In the genomic region with DNA sequence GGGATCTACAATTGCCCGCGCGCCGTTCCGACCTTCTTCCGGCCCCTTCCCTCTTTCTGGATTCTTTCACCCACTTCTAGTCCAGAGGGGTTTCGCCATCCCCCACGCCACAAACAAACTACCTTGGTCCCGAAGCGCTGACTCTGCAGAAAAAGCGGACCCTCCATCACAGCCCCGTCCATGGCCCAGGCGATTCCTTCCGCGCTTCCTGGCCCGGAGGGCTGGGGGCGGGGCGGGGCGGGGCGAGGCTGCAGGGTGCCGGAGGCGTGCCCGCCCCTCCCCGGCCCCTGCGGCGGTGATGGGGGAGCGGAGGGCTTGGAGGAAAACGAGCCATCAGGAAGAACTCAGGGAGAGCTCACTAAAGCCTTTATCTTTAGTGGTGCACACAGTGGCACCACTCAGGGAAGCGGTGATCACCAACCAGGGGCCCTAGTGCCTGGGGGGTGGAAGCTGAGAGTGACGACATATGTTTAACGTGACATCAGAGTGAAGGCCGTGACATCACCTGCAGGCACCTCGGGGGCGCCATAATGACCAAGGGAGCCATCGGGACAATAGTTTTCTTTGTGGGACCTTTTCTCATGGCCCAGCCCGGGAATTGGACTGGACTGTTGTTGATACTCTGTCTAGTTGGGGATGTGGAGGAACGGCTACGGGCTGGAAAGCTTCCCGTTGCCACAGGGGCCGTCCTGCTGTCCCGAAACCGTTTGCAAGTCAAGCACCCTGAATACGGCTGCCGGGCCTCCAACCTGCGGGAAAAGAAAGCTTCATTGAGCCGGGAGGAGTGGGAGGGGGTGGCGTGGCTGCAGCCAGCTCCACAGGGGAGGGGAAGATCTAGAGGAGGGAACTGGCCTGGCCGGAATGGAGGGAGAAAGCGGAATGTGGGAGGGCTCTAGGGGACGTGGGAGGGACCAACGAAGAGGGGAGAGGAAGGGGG, we compare ENCODE assay signal across 8 mouse cellular contexts. TPM values are rescaled to one million over a fixed set of nuclear protein-coding genes. Genes with fewer than 3 reads are reported as not detected.
DNase-seq lines count a peak whose midpoint lies in the region; ATAC-seq and TF ChIP-seq lines count a peak whose summit lies in the region.

A gene (minus strand): TSS at position 223 of the 937 bp plus-strand sequence.
A gene (plus strand): TSS at position 925 of the 937 bp plus-strand sequence.

- ATAC-seq in forebrain, embryonic 16.5 days, result peak; percentile 75
- peak; percentile 82 for ATAC-seq in limb, embryonic 13.5 days (ENCODE audit: low FRiP score, low read depth)
- ATAC-seq in midbrain, embryonic 13.5 days, result peak; percentile 74

- DNase-seq in ES-E14 (ENCODE audit: low read depth, low spot score), result peak; percentile 73
- peak; percentile 74 to 86 for DNase-seq in adrenal gland, postnatal 36 days
- DNase-seq in hindbrain, embryonic 10.5 days (ENCODE audit: low spot score), result peak; percentile 79
- DNase-seq in spleen, postnatal 4 days (ENCODE audit: low spot score in 2 of 2), result peak; percentile 74 to 87
- no peak for DNase-seq in cerebellum, postnatal 14 days

- peak within 1 kb of the TSS; percentile 58 for H3K9ac ChIP-seq in ES-E14 (ENCODE audit: insufficient read depth, low read depth, low read length, poor library complexity, severe bottlenecking)
- H3K9ac ChIP-seq in forebrain, embryonic 16.5 days (replicated peaks; ENCODE audit: low read depth, low read length), result peak within 1 kb of the TSS; percentile 27
- peak within 1 kb of the TSS; percentile 73 for H3K9ac ChIP-seq in limb, embryonic 13.5 days
- H3K9ac ChIP-seq in midbrain, embryonic 13.5 days (replicated peaks), result peak within 1 kb of the TSS; percentile 54

- peaks cover 0 to 14% of the 10 kb centered on the region in 2 experiments; a peak in 2 of 4 replicates for H3K4me1 ChIP-seq in ES-E14 (ENCODE audit: control insufficient read depth in 2 of 2, insufficient read depth in 2 of 2, low read length in 2 of 2, poor library complexity in 1 of 2)
- H3K4me1 ChIP-seq in forebrain, embryonic 16.5 days (replicated peaks; ENCODE audit: control insufficient read depth, insufficient read depth, low read length), result peaks cover 25% of the 10 kb centered on the region
- peaks cover 55% of the 10 kb centered on the region for H3K4me1 ChIP-seq in hindbrain, embryonic 10.5 days (replicated peaks)
- peaks cover 56% of the 10 kb centered on the region for H3K4me1 ChIP-seq in limb, embryonic 13.5 days
- peaks cover 37% of the 10 kb centered on the region for H3K4me1 ChIP-seq in midbrain, embryonic 13.5 days (replicated peaks)

- H3K4me3 ChIP-seq in ES-E14 (ENCODE audit: insufficient read depth in 1 of 2, low read depth in 1 of 2, low read length in 2 of 2, poor library complexity in 1 of 2, severe bottlenecking in 1 of 2), result peak within 1 kb of the TSS; percentile 69 to 83
- peak within 1 kb of the TSS; percentile 45 for H3K4me3 ChIP-seq in forebrain, embryonic 16.5 days (replicated peaks; ENCODE audit: low read length)
- H3K4me3 ChIP-seq in hindbrain, embryonic 10.5 days, result peak within 1 kb of the TSS; percentile 69
- H3K4me3 ChIP-seq in limb, embryonic 13.5 days, result peak within 1 kb of the TSS; percentile 64
- H3K4me3 ChIP-seq in midbrain, embryonic 13.5 days (replicated peaks), result peak within 1 kb of the TSS; percentile 46

- in situ Hi-C loops in ES-E14 (cut with MboI; ENCODE audit: low sequenced_read_pairs in 2 of 2, unreplicated experiment in 2 of 2), result no loop called here

- H3K27ac ChIP-seq in ES-E14 (ENCODE audit: insufficient read depth, low read depth, low read length, poor library complexity, severe bottlenecking), result no peak within 1 kb of the TSS
- 0 out of 2 replicates have a peak within 1 kb of the TSS, but pooled peaks have one; percentile 16 for H3K27ac ChIP-seq in forebrain, embryonic 16.5 days (ENCODE audit: low read length)
- peak within 1 kb of the TSS; percentile 84 for H3K27ac ChIP-seq in hindbrain, embryonic 10.5 days
- peak within 1 kb of the TSS; percentile 94 for H3K27ac ChIP-seq in limb, embryonic 13.5 days
- H3K27ac ChIP-seq in midbrain, embryonic 13.5 days, result 0 out of 2 replicates have a peak within 1 kb of the TSS, but pooled peaks have one; percentile 39

- H3K27me3 ChIP-seq in forebrain, embryonic 16.5 days (replicated peaks; ENCODE audit: control insufficient read depth, insufficient read depth, low read length), result peaks cover 20% of the 10 kb centered on the region
- H3K27me3 ChIP-seq in hindbrain, embryonic 10.5 days (ENCODE audit: insufficient read depth, poor library complexity, severe bottlenecking), result peaks cover 82% of the 10 kb centered on the region
- H3K27me3 ChIP-seq in limb, embryonic 13.5 days, result peaks cover 32% of the 10 kb centered on the region
- peaks cover 72% of the 10 kb centered on the region for H3K27me3 ChIP-seq in midbrain, embryonic 13.5 days

- H3K36me3 ChIP-seq in ES-E14 (ENCODE audit: control insufficient read depth, insufficient read depth, low read length, poor library complexity, severe bottlenecking), result no peaks in the 10 kb centered on the region
- no peaks in the 10 kb centered on the region for H3K36me3 ChIP-seq in forebrain, embryonic 16.5 days (ENCODE audit: control insufficient read depth, insufficient read depth)
- H3K36me3 ChIP-seq in hindbrain, embryonic 10.5 days, result no peaks in the 10 kb centered on the region
- H3K36me3 ChIP-seq in limb, embryonic 13.5 days, result peaks cover 4% of the 10 kb centered on the region; the same call in 1 of the 2 replicates
- no peaks in the 10 kb centered on the region for H3K36me3 ChIP-seq in midbrain, embryonic 13.5 days

- no peaks in the 10 kb centered on the region for H3K9me3 ChIP-seq in ES-E14 (ENCODE audit: control insufficient read depth, insufficient read depth, low read depth, low read length)
- H3K9me3 ChIP-seq in forebrain, embryonic 16.5 days (ENCODE audit: control insufficient read depth, low read length), result no peaks in the 10 kb centered on the region
- no peaks in the 10 kb centered on the region for H3K9me3 ChIP-seq in hindbrain, embryonic 10.5 days
- no peaks in the 10 kb centered on the region for H3K9me3 ChIP-seq in limb, embryonic 13.5 days
- H3K9me3 ChIP-seq in midbrain, embryonic 13.5 days, result no peaks in the 10 kb centered on the region

- peak within 1 kb of the TSS; percentile 61 for H3K4me2 ChIP-seq in forebrain, embryonic 16.5 days (ENCODE audit: low read length)
- peak within 1 kb of the TSS; percentile 86 for H3K4me2 ChIP-seq in limb, embryonic 13.5 days (replicated peaks)
- H3K4me2 ChIP-seq in midbrain, embryonic 13.5 days (replicated peaks), result peak within 1 kb of the TSS; percentile 62

- WGBS in forebrain, embryonic 16.5 days, result under 1% methylated on average over 46 of the region's 51 CpGs
- under 1% methylated on average over 51 of the region's 51 CpGs for WGBS in hindbrain, embryonic 10.5 days
- under 1% methylated on average over 51 of the region's 51 CpGs for WGBS in limb, embryonic 13.5 days
- WGBS in midbrain, embryonic 13.5 days, result under 1% methylated on average over 51 of the region's 51 CpGs

TF ChIP-seq in ES-E14, 5 proteins besides CTCF, POLR2A, EP300 and RAD21:
- TF ChIP-seq HCFC1 (IDR thresholded peaks at IDR 0.05; ENCODE audit: borderline replicate concordance, insufficient read depth, low read length), result no peak
- peak; percentile 96 for TF ChIP-seq MAFK (IDR thresholded peaks at IDR 0.05; ENCODE audit: insufficient read depth, low read depth, low read length)

RNA-seq across cellular contexts. Expression of the first gene that starts in this region (rescaled TPM):
- total RNA-seq in ES-E14 (2012; rRNA removed), result 8.5 and 14.9 TPM in 2 replicates
- total RNA-seq in adrenal gland, postnatal 36 days (2021), result 10 to 100 TPM in 1 of 2 experiments, 1 to 10 TPM in 1; 9.9 to 13.8 TPM
- 2.0 and 2.1 TPM in 2 replicates for polyA plus RNA-seq in forebrain, embryonic 16.5 days (2015; fragmentation: Nextera tagmentation; extraction: Ambion mirVana)
- polyA plus RNA-seq in hindbrain, embryonic 10.5 days (2016; fragmentation: Nextera tagmentation; extraction: Ambion mirVana), result 7.7 and 8.6 TPM in 2 replicates
- polyA plus RNA-seq in limb, embryonic 13.5 days (2015; fragmentation: Nextera tagmentation; extraction: Ambion mirVana), result 16.2 and 16.5 TPM in 2 replicates
- polyA plus RNA-seq in midbrain, embryonic 13.5 days (2015; fragmentation: Nextera tagmentation; extraction: Ambion mirVana), result 3.1 and 4.1 TPM in 2 replicates

RNA-seq across cellular contexts. Expression of the second gene that starts in this region (rescaled TPM):
- total RNA-seq in ES-E14 (2012; rRNA removed), result 2.3 and 3.4 TPM in 2 replicates
- 1 to 10 TPM; 3.3 to 3.5 TPM for total RNA-seq in adrenal gland, postnatal 36 days (2021)
- 5.3 and 6.0 TPM in 2 replicates for polyA plus RNA-seq in forebrain, embryonic 16.5 days (2015; fragmentation: Nextera tagmentation; extraction: Ambion mirVana)
- 10.5 and 10.7 TPM in 2 replicates for polyA plus RNA-seq in hindbrain, embryonic 10.5 days (2016; fragmentation: Nextera tagmentation; extraction: Ambion mirVana)
- 34.4 and 36.3 TPM in 2 replicates for polyA plus RNA-seq in limb, embryonic 13.5 days (2015; fragmentation: Nextera tagmentation; extraction: Ambion mirVana)
- polyA plus RNA-seq in midbrain, embryonic 13.5 days (2015; fragmentation: Nextera tagmentation; extraction: Ambion mirVana), result 4.7 and 6.2 TPM in 2 replicates

Comparison
In these comparisons a context has a peak if more than half of its experiments do, and no peak if none do; other contexts are left out.
1. DNase-seq: peak in ES-E14 (single experiment), adrenal gland, postnatal 36 days (2 of 2), hindbrain, embryonic 10.5 days (single experiment) and spleen, postnatal 4 days (2 of 2); none in cerebellum, postnatal 14 days (0 of 2).
2. Peak in every context shown above with its lines, with median percentiles within 50 percentile points of each other: H3K4me3 ChIP-seq, H3K9ac ChIP-seq, ATAC-seq and H3K4me2 ChIP-seq.